Mouse (Mus musculus) MEL (cell line): ENCODE results near the gene Bcat2. TPM values are rescaled to one million over a fixed set of nuclear protein-coding genes. Genes with fewer than 3 reads are reported as not detected.
A peak's percentile ranks its signal among the peaks of the same experiment; 100 is the strongest.

Source experiments
- DNase-seq: peaks from one replicate; pipeline ENCODE4 v3.0.0; 2011; ENCODE audit warnings: low read depth, low spot score
- H3K27ac ChIP-seq: 2 replicates; pipeline ENCODE4 v1.5.1; 2012; ENCODE audit warnings: low read depth, mild to moderate bottlenecking, control low read depth, low read length, moderate library complexity; ENCODE audit not compliant: control insufficient read depth
- H3K27me3 ChIP-seq, 2 experiments: fragments of 150-350 bp in 1 of 2; sonication (generic) in 1 of 2; 2 replicates each; pipeline ENCODE4 v1.6.1; 2012; ENCODE audit warnings: low read length in 2 of 2, mild to moderate bottlenecking in 2 of 2, improper control_type of control experiment in 1 of 2, moderate library complexity in 1 of 2; ENCODE audit not compliant: insufficient read depth in 2 of 2, control insufficient read depth in 1 of 2
- H3K36me3 ChIP-seq, 2 experiments: 2 replicates each; pipeline ENCODE4 v1.6.1; 2012 to 2014; ENCODE audit warnings: low read length in 2 of 2, improper control_type of control experiment in 1 of 2, inconsistent platforms in 1 of 2, mild to moderate bottlenecking in 1 of 2; ENCODE audit not compliant: insufficient read depth in 2 of 2, control insufficient read depth in 1 of 2
- H3K4me1 ChIP-seq, 2 experiments: fragments of 150-350 bp in 1 of 2; sonication (generic) in 1 of 2; 2 replicates each; pipeline ENCODE4 v1.6.1; 2012; ENCODE audit warnings: low read length in 2 of 2, improper control_type of control experiment in 1 of 2, mild to moderate bottlenecking in 1 of 2; ENCODE audit not compliant: insufficient read depth in 2 of 2, control insufficient read depth in 1 of 2
- H3K4me3 ChIP-seq, 2 experiments: fragments of 150-350 bp in 1 of 2; sonication (generic) in 1 of 2; 2 replicates each; pipeline ENCODE4 v1.5.1; 2012; ENCODE audit warnings: low read depth in 2 of 2, low read length in 2 of 2, mild to moderate bottlenecking in 2 of 2, moderate library complexity in 2 of 2, control low read depth in 1 of 2, improper control_type of control experiment in 1 of 2; ENCODE audit not compliant: control insufficient read depth in 1 of 2, insufficient read depth in 1 of 2
- H3K79me2 ChIP-seq: 2 replicates; pipeline ENCODE4 v1.6.1; 2012; ENCODE audit warnings: mild to moderate bottlenecking, low read length, moderate library complexity; ENCODE audit not compliant: control insufficient read depth, poor library complexity, insufficient read depth
- H3K9ac ChIP-seq: 2 replicates; pipeline ENCODE4 v1.6.1; 2012; ENCODE audit warnings: low read depth, mild to moderate bottlenecking, control low read depth, low read length, moderate library complexity; ENCODE audit not compliant: control insufficient read depth, poor library complexity, severe bottlenecking
- H3K9me3 ChIP-seq: fragments of 150-350 bp; sonication (generic); replicated peaks from 2 replicates; pipeline ENCODE4 v1.6.1; 2012; ENCODE audit warnings: mild to moderate bottlenecking, low read length, improper control_type of control experiment, moderate library complexity; ENCODE audit not compliant: insufficient read depth
- BHLHE40 ChIP-seq: IDR thresholded peaks from 2 replicates; pipeline ENCODE4 v1.6.1; 2012; ENCODE audit warnings: low read depth, mild to moderate bottlenecking, inconsistent platforms, low read length, improper control_type of control experiment, borderline replicate concordance
- CHD1 ChIP-seq: IDR thresholded peaks from 2 replicates; pipeline ENCODE4 v1.6.1; 2012; ENCODE audit warnings: low read depth, mild to moderate bottlenecking, inconsistent platforms, low read length, improper control_type of control experiment
- CHD2 ChIP-seq: IDR thresholded peaks from 2 replicates; pipeline ENCODE4 v1.6.1; 2011; ENCODE audit warnings: low read length, improper control_type of control experiment
- CTCF ChIP-seq, 3 experiments: IDR thresholded peaks in 2 of 3; conservative IDR thresholded peaks in 1 of 3; 2 replicates each; pipeline ENCODE4 v1.5.1; 2011 to 2012; ENCODE audit warnings: low read length in 3 of 3, low read depth in 2 of 3, mild to moderate bottlenecking in 2 of 3, improper control_type of control experiment in 1 of 3, inconsistent platforms in 1 of 3, mixed read lengths in 1 of 3, moderate library complexity in 1 of 3; ENCODE audit not compliant: control insufficient read depth in 1 of 3, insufficient read depth in 1 of 3, poor library complexity in 1 of 3, severe bottlenecking in 1 of 3
- ELF1 ChIP-seq: IDR thresholded peaks from 2 replicates; pipeline ENCODE4 v1.6.1; 2014; ENCODE audit warnings: low read depth, mild to moderate bottlenecking, inconsistent platforms, low read length, improper control_type of control experiment, moderate library complexity
- EP300 ChIP-seq, 2 experiments: IDR thresholded peaks; 2 replicates each; pipeline ENCODE4 v1.6.1; 2011; ENCODE audit warnings: improper control_type of control experiment in 2 of 2, low read length in 2 of 2, low read depth in 1 of 2, mild to moderate bottlenecking in 1 of 2
- ETS1 ChIP-seq: IDR thresholded peaks from 2 replicates; pipeline ENCODE4 v1.6.1; 2012; ENCODE audit warnings: low read depth, mild to moderate bottlenecking, inconsistent platforms, low read length, improper control_type of control experiment, moderate library complexity
- GABPA ChIP-seq: IDR thresholded peaks from 2 replicates; pipeline ENCODE4 v1.6.1; 2012; ENCODE audit warnings: low read depth, mild to moderate bottlenecking, inconsistent platforms, low read length, improper control_type of control experiment, moderate library complexity
- HCFC1 ChIP-seq: IDR thresholded peaks from 2 replicates; pipeline ENCODE4 v1.6.1; 2012; ENCODE audit warnings: low read depth, mild to moderate bottlenecking, inconsistent platforms, low read length, improper control_type of control experiment, moderate library complexity
- JUND ChIP-seq: IDR thresholded peaks from 2 replicates; pipeline ENCODE4 v1.6.1; 2011; ENCODE audit warnings: low read depth, mild to moderate bottlenecking, improper control_type of control experiment, low read length
- KAT2A ChIP-seq: conservative IDR thresholded peaks from 2 replicates; pipeline ENCODE4 v1.6.1; 2012; ENCODE audit warnings: low read depth, low read length, improper control_type of control experiment, inconsistent platforms
- MAZ ChIP-seq: IDR thresholded peaks from 2 replicates; pipeline ENCODE4 v1.6.1; 2012; ENCODE audit warnings: low read depth, mild to moderate bottlenecking, inconsistent platforms, low read length, improper control_type of control experiment
- MEF2A ChIP-seq: IDR thresholded peaks from 2 replicates; pipeline ENCODE4 v1.6.1; 2014; ENCODE audit warnings: low read depth, mild to moderate bottlenecking, inconsistent platforms, low read length, improper control_type of control experiment; ENCODE audit not compliant: poor library complexity, insufficient replicate concordance, severe bottlenecking; ENCODE audit errors: extremely low read depth
- MXI1 ChIP-seq: IDR thresholded peaks from 2 replicates; pipeline ENCODE4 v1.6.1; 2011; ENCODE audit warnings: mild to moderate bottlenecking, low read depth, low read length, improper control_type of control experiment
- NRF1 ChIP-seq: IDR thresholded peaks from 2 replicates; pipeline ENCODE4 v1.6.1; 2014; ENCODE audit warnings: low read depth, mild to moderate bottlenecking, inconsistent platforms, low read length, improper control_type of control experiment, moderate library complexity; ENCODE audit not compliant: poor library complexity, insufficient read depth, severe bottlenecking
- POLR2A ChIP-seq, 2 experiments: IDR thresholded peaks; 2 replicates each; pipeline ENCODE4 v1.6.1; 2011 to 2012; ENCODE audit warnings: low read length in 2 of 2, mild to moderate bottlenecking in 2 of 2, control low read depth in 1 of 2, improper control_type of control experiment in 1 of 2, low read depth in 1 of 2, moderate library complexity in 1 of 2; ENCODE audit not compliant: control insufficient read depth in 1 of 2, insufficient read depth in 1 of 2, poor library complexity in 1 of 2
- POLR2AphosphoS5 ChIP-seq: IDR thresholded peaks from 2 replicates; pipeline ENCODE4 v1.6.1; 2012; ENCODE audit warnings: low read depth, borderline replicate concordance, mild to moderate bottlenecking, inconsistent platforms, low read length, moderate library complexity, mixed read lengths
- RAD21 ChIP-seq: IDR thresholded peaks from 2 replicates; pipeline ENCODE4 v1.6.1; 2011; ENCODE audit warnings: mild to moderate bottlenecking, low read depth, low read length, improper control_type of control experiment
- RCOR1 ChIP-seq: IDR thresholded peaks from 2 replicates; pipeline ENCODE4 v1.6.1; 2012; ENCODE audit warnings: low read depth, mild to moderate bottlenecking, inconsistent platforms, low read length, improper control_type of control experiment
- SIN3A ChIP-seq: IDR thresholded peaks from 2 replicates; pipeline ENCODE4 v1.6.1; 2012; ENCODE audit warnings: low read length, improper control_type of control experiment, inconsistent platforms
- SMC3 ChIP-seq: IDR thresholded peaks from 2 replicates; pipeline ENCODE4 v1.6.1; 2011; ENCODE audit warnings: low read depth, low read length, improper control_type of control experiment
- TBP ChIP-seq: IDR thresholded peaks from 2 replicates; pipeline ENCODE4 v1.8.0; 2011; ENCODE audit warnings: low read depth, low read length, improper control_type of control experiment
- UBTF ChIP-seq: IDR thresholded peaks from 2 replicates; pipeline ENCODE4 v1.6.1; 2012; ENCODE audit warnings: low read depth, mild to moderate bottlenecking, inconsistent platforms, low read length, improper control_type of control experiment, moderate library complexity, borderline replicate concordance; ENCODE audit not compliant: insufficient read depth
- USF1 ChIP-seq: IDR thresholded peaks from 2 replicates; pipeline ENCODE4 v1.6.1; 2014; ENCODE audit warnings: low read depth, mild to moderate bottlenecking, inconsistent platforms, low read length, improper control_type of control experiment, moderate library complexity
- USF2 ChIP-seq, 2 experiments: IDR thresholded peaks; 2 replicates each; pipeline ENCODE4 v1.6.1; 2011 to 2012; ENCODE audit warnings: improper control_type of control experiment in 2 of 2, low read length in 2 of 2, borderline replicate concordance in 1 of 2, inconsistent platforms in 1 of 2, low read depth in 1 of 2, mild to moderate bottlenecking in 1 of 2; ENCODE audit not compliant: insufficient read depth in 1 of 2
- ZC3H11A ChIP-seq: IDR thresholded peaks from 2 replicates; pipeline ENCODE4 v1.6.1; 2012; ENCODE audit warnings: low read depth, mild to moderate bottlenecking, inconsistent platforms, low read length, improper control_type of control experiment
- ZKSCAN1 ChIP-seq: IDR thresholded peaks from 2 replicates; pipeline ENCODE4 v1.6.1; 2012; ENCODE audit warnings: low read depth, mild to moderate bottlenecking, inconsistent platforms, low read length, improper control_type of control experiment, moderate library complexity
- ZNF384 ChIP-seq: IDR thresholded peaks from 2 replicates; pipeline ENCODE4 v1.6.1; 2012; ENCODE audit warnings: low read depth, mild to moderate bottlenecking, inconsistent platforms, low read length, improper control_type of control experiment
- polyA plus RNA-seq, 2 experiments: library from polyadenylated mRNA; stranded (reverse) in 1 of 2; unstranded in 1 of 2; fragments of >175 nt in 1 of 2; fragments of >200 nt in 1 of 2; gene quantifications; 2 replicates each; pipeline versions ENCODE4 v1.2.1 to v1.2.4; 2012; ENCODE audit warnings: low replicate concordance in 2 of 2, low read depth in 1 of 2; ENCODE audit not compliant: insufficient read length in 2 of 2, insufficient read depth in 1 of 2, missing spikeins in 1 of 2
- total RNA-seq: library from RNA; depleted of rRNA; stranded (reverse); fragments of 300-350 nt; gene quantifications from 2 replicates; pipeline ENCODE4 v1.2.3, GENCODE M21; 2012

The Bcat2 gene
- total and polyA plus RNA-seq, 3 experiments, result 49.4 to 140 TPM; not detected in 1

DNA sequence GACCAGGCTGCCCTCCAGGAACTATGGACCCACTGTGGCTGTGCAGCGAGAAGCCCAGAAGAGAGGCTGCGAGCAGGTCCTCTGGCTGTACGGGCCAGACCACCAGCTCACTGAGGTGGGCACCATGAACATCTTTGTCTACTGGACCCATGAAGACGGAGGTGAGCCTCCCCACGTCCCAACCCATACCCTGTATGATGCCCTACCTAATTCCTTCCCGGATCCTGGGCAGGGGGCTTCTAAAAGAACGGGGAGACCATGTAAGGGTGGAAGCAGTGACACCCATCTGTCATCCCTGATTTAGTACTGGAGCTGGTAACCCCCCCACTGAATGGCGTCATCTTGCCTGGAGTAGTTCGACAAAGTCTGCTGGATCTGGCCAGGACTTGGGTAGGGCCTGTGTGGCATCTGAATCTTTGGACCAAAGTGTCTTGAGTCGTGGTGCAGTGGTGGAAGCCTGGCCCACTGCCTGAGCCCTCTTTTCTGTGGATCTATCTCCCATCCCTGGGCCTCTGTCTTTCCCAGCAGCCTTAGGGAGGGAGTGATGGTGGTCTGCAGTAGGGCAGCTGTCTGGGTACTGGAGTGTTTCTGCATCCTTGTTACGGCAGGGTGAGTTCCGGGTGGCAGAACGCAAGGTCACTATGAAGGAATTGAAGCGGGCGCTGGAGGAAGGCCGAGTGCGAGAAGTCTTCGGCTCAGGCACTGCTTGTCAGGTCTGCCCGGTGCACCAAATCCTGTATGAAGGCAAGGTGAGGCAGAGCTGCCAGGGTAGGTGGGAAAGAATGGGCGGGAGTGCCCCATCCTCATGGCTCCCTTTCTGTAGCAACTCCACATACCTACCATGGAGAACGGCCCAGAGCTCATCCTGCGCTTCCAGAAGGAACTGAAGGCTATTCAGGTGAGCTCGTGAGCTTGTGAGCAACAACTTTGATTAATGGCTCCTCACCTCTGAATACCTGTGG, 18.0 kb downstream of the Bcat2 start:
- no peaks in the 10 kb centered on the region for H3K27me3 ChIP-seq
- H3K79me2 ChIP-seq, result no peaks in the 10 kb centered on the region
- H3K9ac ChIP-seq, result no peak overlapping the region
- no peak overlapping the region for H3K4me3 ChIP-seq
- no peak for DNase-seq
- TF ChIP-seq USF2 (IDR thresholded peaks at IDR 0.05; ENCODE audit: borderline replicate concordance in 1 of 2, insufficient read depth in 1 of 2, low read depth in 1 of 2, low read length in 2 of 2), result no peak
- no peak for TF ChIP-seq POLR2AphosphoS5
- TF ChIP-seq MAZ, result no peak
- TF ChIP-seq KAT2A, result no peak
- no peak for TF ChIP-seq POLR2A (IDR thresholded peaks at IDR 0.05; ENCODE audit: control insufficient read depth in 1 of 2, insufficient read depth in 1 of 2, low read depth in 1 of 2, low read length in 2 of 2, poor library complexity in 1 of 2)
- TF ChIP-seq CHD2, result no peak
- no peak for TF ChIP-seq GABPA
- no peak for TF ChIP-seq EP300 (IDR thresholded peaks at IDR 0.05; ENCODE audit: low read depth in 1 of 2, low read length in 2 of 2)
- no peak for TF ChIP-seq JUND
- TF ChIP-seq MXI1, result no peak
- no peak for TF ChIP-seq CHD1
- TF ChIP-seq SMC3, result no peak
- TF ChIP-seq BHLHE40, result no peak
- TF ChIP-seq UBTF, result no peak
- no peak for TF ChIP-seq TBP
- TF ChIP-seq SIN3A, result no peak
- no peak for TF ChIP-seq ZKSCAN1
- TF ChIP-seq ELF1, result no peak
- no peak overlapping the region for H3K27ac ChIP-seq
- H3K4me1 ChIP-seq, result peaks cover 3 to 8% of the 10 kb centered on the region in 2 experiments; a peak in 2 of 4 replicates
- no peaks in the 10 kb centered on the region for H3K9me3 ChIP-seq
- peaks cover 0 to 11% of the 10 kb centered on the region in 2 experiments; a peak in 3 of 4 replicates for H3K36me3 ChIP-seq

DNA sequence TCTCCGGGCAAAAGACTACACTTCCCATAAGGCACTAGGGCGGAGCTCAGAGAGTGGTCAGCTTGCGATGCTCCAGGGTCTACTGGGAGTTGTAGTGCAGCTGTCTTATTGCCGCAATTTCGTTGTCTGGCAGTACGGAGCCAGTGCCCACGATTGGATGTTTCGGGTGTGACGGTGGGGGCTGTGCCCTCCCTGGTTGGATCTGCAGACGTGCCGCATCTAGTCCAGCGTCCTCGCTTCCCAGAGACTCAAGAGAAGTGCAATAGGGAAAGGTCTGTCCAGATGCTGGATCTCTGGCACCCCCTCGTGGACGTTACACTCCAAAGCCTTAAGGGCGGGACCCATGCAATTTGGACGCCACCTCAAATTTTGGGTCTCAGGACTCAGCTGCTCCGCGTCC, 19.2 kb downstream of the Bcat2 start:
- Histone ChIP-seq H3K9ac (no peak overlapping the region), H3K27me3 (no peaks in the 10 kb centered on the region), H3K9me3 (no peaks in the 10 kb centered on the region), H3K4me3 (no peak overlapping the region), H3K36me3 (peaks cover 0 to 18% of the 10 kb centered on the region in 2 experiments; a peak in 3 of 4 replicates), H3K27ac (no peak overlapping the region), H3K4me1 (peaks cover 3 to 8% of the 10 kb centered on the region in 2 experiments; a peak in 3 of 4 replicates), H3K79me2 (no peaks in the 10 kb centered on the region)
- peak; percentile 46 to 79 (median 74); a peak in 5 of 6 replicates for TF ChIP-seq CTCF (IDR thresholded peaks at IDR 0.05 in 2 of 3, conservative IDR thresholded peaks at IDR 0.05 in 1 of 3; ENCODE audit: control insufficient read depth in 1 of 3, insufficient read depth in 1 of 3, low read depth in 2 of 3, low read length in 3 of 3, poor library complexity in 1 of 3, severe bottlenecking in 1 of 3)
- peak; percentile 89 for TF ChIP-seq HCFC1
- no peak for TF ChIP-seq RCOR1
- peak; percentile 56; the same call in 1 of the 2 replicates for TF ChIP-seq KAT2A
- TF ChIP-seq ZC3H11A, result peak; percentile 49; the same call in 1 of the 2 replicates
- TF ChIP-seq SIN3A, result peak; percentile 34; the same call in 1 of the 2 replicates
- TF ChIP-seq NRF1, result no peak
- peak; percentile 71 for TF ChIP-seq RAD21
- no peak for TF ChIP-seq MEF2A
- TF ChIP-seq ZNF384, result no peak
- TF ChIP-seq ETS1, result no peak
- peak; percentile 66 for TF ChIP-seq SMC3
- TF ChIP-seq USF1, result no peak
- TF ChIP-seq MXI1, result no peak
- no peak for TF ChIP-seq UBTF
- DNase-seq, result peak; percentile 67
